Mouse (Mus musculus) forebrain, embryonic 13.5 days (tissue): ENCODE measurements around the gene Prickle4. TPM values are rescaled to one million over a fixed set of nuclear protein-coding genes. Genes with fewer than 3 reads are reported as not detected.

Experiments
- ATAC-seq: fragments of 200-750 bp; cut with Nextera tagmentation; 2 replicates; pipeline ENCODE4 v1.8.0; 2017
- H3K27ac ChIP-seq: fragments of 300-500 bp; sonication (generic); 2 replicates; pipeline ENCODE4 v1.5.1; 2015; ENCODE audit warnings: inconsistent platforms, mild to moderate bottlenecking, moderate library complexity
- H3K27me3 ChIP-seq: fragments of 300-500 bp; sonication (generic); 2 replicates; pipeline ENCODE4 v1.6.1; 2015; ENCODE audit warnings: mild to moderate bottlenecking, inconsistent platforms
- H3K36me3 ChIP-seq: fragments of 300-500 bp; sonication (generic); 2 replicates; pipeline ENCODE4 v1.6.1; 2015; ENCODE audit warnings: mild to moderate bottlenecking, inconsistent platforms; ENCODE audit not compliant: poor library complexity, severe bottlenecking
- H3K4me1 ChIP-seq: fragments of 300-500 bp; sonication (generic); 2 replicates; pipeline ENCODE4 v1.6.1; 2015; ENCODE audit warnings: inconsistent platforms
- H3K4me2 ChIP-seq: fragments of 300-500 bp; sonication (generic); 2 replicates; pipeline ENCODE4 v1.6.1; 2015; ENCODE audit warnings: inconsistent platforms, mild to moderate bottlenecking, moderate library complexity
- H3K4me3 ChIP-seq: fragments of 300-500 bp; sonication (generic); 2 replicates; pipeline ENCODE4 v1.5.1; 2015; ENCODE audit warnings: mild to moderate bottlenecking, inconsistent platforms
- H3K9ac ChIP-seq: fragments of 300-500 bp; sonication (generic); 2 replicates; pipeline ENCODE4 v1.6.1; 2015; ENCODE audit warnings: mild to moderate bottlenecking, inconsistent platforms
- H3K9me3 ChIP-seq: fragments of 300-500 bp; sonication (generic); replicated peaks from 2 replicates; pipeline ENCODE4 v1.6.1; 2016; ENCODE audit warnings: inconsistent platforms
- WGBS: fragments of 180-500 bp; shearing (Covaris S2); methylation state at CpG from one replicate; pipeline ENCODE4 v1.1.7; 2015; 5-methylcytosine and 5-hydroxymethylcytosine counted together
- polyA plus RNA-seq: library from polyadenylated mRNA; unstranded; fragments of >200 nt; fragmentation: Nextera tagmentation; extraction: Ambion mirVana; gene quantifications from 2 replicates; pipeline ENCODE4 v1.2.1, GENCODE M21; 2015

Gene Prickle4
- polyA plus RNA-seq, 1 experiment from 2014 or later: not detected

DNA sequence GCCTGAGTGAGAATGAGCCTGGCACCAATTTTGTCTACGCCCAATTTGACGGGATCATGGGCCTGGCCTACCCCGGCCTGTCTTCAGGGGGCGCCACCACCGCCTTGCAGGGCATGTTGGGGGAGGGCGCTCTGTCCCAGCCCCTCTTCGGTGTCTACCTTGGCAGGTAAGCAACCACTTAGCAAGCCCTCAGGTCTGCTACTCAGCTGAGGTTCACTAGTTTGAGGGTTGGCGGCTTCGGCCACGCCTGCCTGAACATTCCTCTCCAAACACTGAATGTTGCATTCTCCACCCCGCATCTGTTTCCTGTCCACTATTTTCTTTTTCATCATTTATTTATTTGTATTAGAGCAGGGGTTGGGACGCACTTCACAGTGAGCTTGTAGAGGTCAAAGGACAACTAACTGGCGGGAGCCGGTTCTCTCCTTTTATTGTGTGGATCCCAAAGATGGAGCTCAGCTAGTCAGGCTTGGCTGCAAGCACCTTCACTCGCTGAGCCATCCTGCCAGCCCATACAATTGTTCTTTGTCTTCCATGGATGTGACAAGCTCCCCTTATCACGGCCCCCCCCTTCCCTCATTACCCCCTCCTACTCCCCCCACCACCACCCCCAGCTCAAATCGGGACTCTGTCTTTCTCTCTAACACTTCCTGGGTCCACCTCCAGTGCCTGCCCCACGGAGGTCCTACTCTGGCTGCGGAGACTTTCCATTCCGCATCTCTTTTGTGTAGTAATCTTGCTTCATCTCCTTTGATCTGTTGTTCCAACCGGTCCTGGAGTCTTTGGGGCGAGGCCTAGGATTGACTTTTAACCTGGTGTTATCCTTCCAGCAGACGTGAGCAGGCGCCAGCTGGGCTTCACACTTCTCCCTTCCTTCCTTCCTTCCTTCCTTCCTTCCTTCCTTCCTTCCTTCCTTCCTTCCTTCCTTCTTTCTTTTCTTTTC is 36.4 kb upstream of the Prickle4 start:
- no peak overlapping the region for H3K4me2 ChIP-seq
- no peak overlapping the region for H3K9ac ChIP-seq
- no peaks in the 10 kb centered on the region for H3K36me3 ChIP-seq
- 50% methylated on average over 24 of the region's 24 CpGs for WGBS
- no peaks in the 10 kb centered on the region; the same call in 1 of the 2 replicates for H3K27me3 ChIP-seq
- no peak overlapping the region for H3K27ac ChIP-seq
- H3K4me1 ChIP-seq: no peaks in the 10 kb centered on the region
- no peak for ATAC-seq
- no peaks in the 10 kb centered on the region for H3K9me3 ChIP-seq
- H3K4me3 ChIP-seq: no peak overlapping the region

GRCm38 (mm10) chr17:47726566-47726965 is 32.0 kb upstream of the Prickle4 start, which contains the start of gene Pgc:
TSS of gene Pgc (plus strand) at chr17:47726842.
- H3K4me3 ChIP-seq: no peak within 1 kb of the TSS
- no peaks in the 10 kb centered on the region for H3K9me3 ChIP-seq
- no peak within 1 kb of the TSS for H3K4me2 ChIP-seq
- WGBS: 86% methylated on average over 11 of the region's 11 CpGs
- H3K27ac ChIP-seq: no peak within 1 kb of the TSS
- no peaks in the 10 kb centered on the region for H3K4me1 ChIP-seq
- no peaks in the 10 kb centered on the region; the same call in 1 of the 2 replicates for H3K27me3 ChIP-seq
- H3K36me3 ChIP-seq: no peaks in the 10 kb centered on the region
- no peak within 1 kb of the TSS for H3K9ac ChIP-seq
- ATAC-seq: no peak

DNA sequence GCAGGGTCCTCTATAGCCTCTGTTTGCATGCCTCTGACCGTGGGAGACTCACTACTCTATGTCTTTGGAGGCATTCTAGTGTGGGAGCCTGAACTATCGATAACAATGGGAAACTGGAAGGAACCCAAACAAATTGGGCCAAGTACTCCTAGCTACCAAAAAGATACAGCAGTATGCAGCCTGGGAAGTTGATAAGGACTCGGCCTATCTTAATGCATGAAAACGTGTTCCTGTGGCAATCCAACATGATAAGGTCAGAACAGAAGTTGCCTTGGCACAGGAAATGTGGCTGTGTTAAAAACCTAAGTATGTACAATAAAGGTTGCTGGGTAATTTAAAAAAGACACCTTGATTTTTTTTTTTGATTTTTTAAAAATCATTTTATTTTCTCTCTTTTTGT is 26.6 kb upstream of the Prickle4 start:
- Histone ChIP-seq H3K4me2 (no peak overlapping the region), H3K27me3 (no peaks in the 10 kb centered on the region), H3K27ac (no peak overlapping the region), H3K4me3 (no peak overlapping the region), H3K9ac (no peak overlapping the region), H3K9me3 (no peaks in the 10 kb centered on the region), H3K36me3 (no peaks in the 10 kb centered on the region), H3K4me1 (no peaks in the 10 kb centered on the region)
- ATAC-seq: no peak
- WGBS: 87% methylated on average over 4 of the region's 4 CpGs

GRCm38 (mm10) chr17:47715037-47715436 is 20.5 kb upstream of the Prickle4 start:
- H3K9ac ChIP-seq: no peak overlapping the region
- no peaks in the 10 kb centered on the region for H3K9me3 ChIP-seq
- H3K27me3 ChIP-seq: no peaks in the 10 kb centered on the region
- 71% methylated on average over 3 of the region's 3 CpGs for WGBS
- ATAC-seq: no peak
- no peaks in the 10 kb centered on the region for H3K4me1 ChIP-seq
- no peak overlapping the region for H3K4me2 ChIP-seq
- H3K36me3 ChIP-seq: no peaks in the 10 kb centered on the region
- no peak overlapping the region for H3K27ac ChIP-seq
- H3K4me3 ChIP-seq: no peak overlapping the region

- H3K9ac ChIP-seq: no peak overlapping the region
- no peaks in the 10 kb centered on the region for H3K9me3 ChIP-seq
- no peak overlapping the region for H3K4me2 ChIP-seq
- WGBS: 45% methylated on average over 12 of the region's 22 CpGs
- no peak overlapping the region for H3K4me3 ChIP-seq
- no peak overlapping the region for H3K27ac ChIP-seq
- no peaks in the 10 kb centered on the region for H3K27me3 ChIP-seq
- H3K36me3 ChIP-seq: no peaks in the 10 kb centered on the region
- H3K4me1 ChIP-seq: no peaks in the 10 kb centered on the region
- no peak for ATAC-seq
Observed at GRCm38 (mm10) chr17:47712889-47713571, 18.5 kb upstream of the Prickle4 start.

DNA sequence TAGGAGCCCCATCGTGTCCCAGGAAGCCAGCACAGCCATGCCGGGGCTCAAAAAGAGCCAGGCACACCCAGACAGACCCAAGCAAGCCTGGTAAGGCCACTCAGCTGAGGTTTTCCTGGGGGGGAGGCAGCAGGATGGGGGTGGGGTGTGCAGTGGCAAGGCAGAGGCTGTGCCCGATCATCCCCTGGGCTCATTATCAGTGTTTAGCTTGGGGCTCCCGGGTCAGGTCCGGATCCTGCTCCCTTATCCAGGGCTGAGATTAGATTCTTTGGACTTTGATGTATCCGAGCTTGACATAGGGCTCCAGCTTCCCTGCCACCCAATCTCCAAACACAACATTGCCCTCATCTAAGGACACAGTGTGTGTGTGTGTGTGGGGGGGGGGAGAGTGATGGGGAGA is 17.3 kb upstream of the Prickle4 start:
- Histone ChIP-seq H3K4me2 (no peak overlapping the region), H3K9ac (no peak overlapping the region), H3K27ac (no peak overlapping the region), H3K4me3 (no peak overlapping the region), H3K27me3 (no peaks in the 10 kb centered on the region), H3K9me3 (no peaks in the 10 kb centered on the region), H3K36me3 (no peaks in the 10 kb centered on the region), H3K4me1 (no peaks in the 10 kb centered on the region)
- ATAC-seq: no peak
- 64% methylated on average over 6 of the region's 6 CpGs for WGBS

- Histone ChIP-seq H3K4me1 (no peaks in the 10 kb centered on the region), H3K9ac (no peak overlapping the region), H3K36me3 (no peaks in the 10 kb centered on the region), H3K27ac (no peak overlapping the region), H3K9me3 (no peaks in the 10 kb centered on the region), H3K27me3 (no peaks in the 10 kb centered on the region), H3K4me2 (no peak overlapping the region), H3K4me3 (no peak overlapping the region)
- WGBS: 79% methylated on average over 3 of the region's 3 CpGs
- ATAC-seq: no peak
Observed at GRCm38 (mm10) chr17:47710036-47710435, 15.5 kb upstream of the Prickle4 start.

DNA sequence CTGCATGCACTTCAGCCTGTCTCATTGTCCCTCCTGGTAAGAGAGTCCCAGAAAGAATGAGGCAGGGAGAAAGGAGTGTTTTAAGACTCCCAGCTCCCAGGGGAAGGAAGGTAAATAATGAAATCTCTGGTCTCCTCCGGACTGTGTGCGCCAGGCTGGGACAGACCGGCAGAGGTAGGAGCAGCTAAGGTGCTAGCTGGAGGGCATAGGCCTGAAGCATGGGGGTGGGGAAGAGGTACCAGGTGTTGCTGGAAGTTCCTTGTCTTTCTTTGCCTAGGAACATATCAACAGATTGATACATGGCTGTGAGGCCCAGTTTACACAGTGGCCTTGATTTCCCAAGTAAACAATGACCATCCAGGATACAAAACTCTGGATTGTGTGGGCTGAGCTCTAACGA is 14.4 kb upstream of the Prickle4 start:
- no peak overlapping the region for H3K9ac ChIP-seq
- H3K27me3 ChIP-seq: no peaks in the 10 kb centered on the region
- no peaks in the 10 kb centered on the region for H3K9me3 ChIP-seq
- H3K36me3 ChIP-seq: 0 out of 2 replicates have a peak, but pooled peaks cover 4% of the 10 kb centered on the region
- ATAC-seq: no peak
- WGBS: 71% methylated on average over 4 of the region's 4 CpGs
- no peaks in the 10 kb centered on the region for H3K4me1 ChIP-seq
- no peak overlapping the region for H3K4me3 ChIP-seq
- H3K4me2 ChIP-seq: no peak overlapping the region
- H3K27ac ChIP-seq: no peak overlapping the region

DNA sequence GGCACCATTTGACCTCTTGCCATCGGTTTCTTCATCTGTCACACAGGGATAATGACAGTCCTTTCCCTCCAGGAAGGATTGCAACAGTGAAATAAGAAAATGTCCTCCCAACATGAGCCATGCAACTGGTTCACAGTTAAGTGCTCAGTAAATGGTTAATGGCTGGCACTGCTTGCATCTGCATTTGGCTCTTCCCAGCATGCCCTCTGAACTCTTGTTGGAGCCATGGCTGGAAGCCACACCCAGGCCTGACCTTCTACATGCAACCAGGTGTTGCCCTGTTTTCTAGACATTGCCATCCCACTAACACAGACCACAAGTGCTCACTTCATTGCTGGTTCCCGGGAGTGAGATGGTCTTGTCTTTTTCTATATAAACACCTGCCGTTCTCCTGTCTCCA is 13.4 kb upstream of the Prickle4 start:
- no peak overlapping the region for H3K4me3 ChIP-seq
- 80% methylated on average over 3 of the region's 3 CpGs for WGBS
- H3K4me2 ChIP-seq: no peak overlapping the region
- no peaks in the 10 kb centered on the region for H3K4me1 ChIP-seq
- no peak overlapping the region for H3K27ac ChIP-seq
- H3K36me3 ChIP-seq: peaks cover 12% of the 10 kb centered on the region; the same call in 1 of the 2 replicates
- H3K9ac ChIP-seq: no peak overlapping the region
- H3K27me3 ChIP-seq: 0 out of 2 replicates have a peak, but pooled peaks cover 4% of the 10 kb centered on the region
- ATAC-seq: no peak
- no peaks in the 10 kb centered on the region for H3K9me3 ChIP-seq

- 0 out of 2 replicates have a peak, but pooled peaks cover 6% of the 10 kb centered on the region for H3K27me3 ChIP-seq
- H3K4me1 ChIP-seq: no peaks in the 10 kb centered on the region
- no peak overlapping the region for H3K4me3 ChIP-seq
- no peaks in the 10 kb centered on the region for H3K9me3 ChIP-seq
- no peak for ATAC-seq
- H3K36me3 ChIP-seq: peaks cover 29% of the 10 kb centered on the region; the same call in 1 of the 2 replicates
- WGBS: 71% methylated on average over 1 of the region's 1 CpGs
- H3K9ac ChIP-seq: no peak overlapping the region
- no peak overlapping the region for H3K4me2 ChIP-seq
- no peak overlapping the region for H3K27ac ChIP-seq
Observed at GRCm38 (mm10) chr17:47706196-47706595, 11.7 kb upstream of the Prickle4 start.

DNA sequence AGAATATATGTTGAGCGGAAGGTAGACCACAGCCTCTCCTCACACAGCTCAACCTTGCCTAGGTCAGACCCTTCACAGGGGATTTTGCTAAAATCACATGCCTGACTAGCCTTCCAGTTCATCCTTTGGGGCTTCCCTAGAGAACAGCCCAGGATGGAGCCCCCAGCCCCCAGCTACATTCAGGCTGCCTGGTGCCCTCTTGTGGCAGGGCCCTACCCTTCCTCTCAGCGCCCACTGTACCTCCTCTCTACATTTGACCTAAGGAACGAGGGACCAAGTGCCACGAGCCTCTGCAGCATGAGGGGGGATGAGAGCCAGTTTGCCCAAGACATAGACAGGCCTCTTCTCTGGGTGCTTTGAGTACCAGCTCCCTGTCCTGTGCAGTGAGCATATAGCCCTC is 10.2 kb upstream of the Prickle4 start:
- ATAC-seq: no peak
- H3K27me3 ChIP-seq: 0 out of 2 replicates have a peak, but pooled peaks cover 6% of the 10 kb centered on the region
- no peak overlapping the region for H3K9ac ChIP-seq
- no peak overlapping the region for H3K27ac ChIP-seq
- H3K36me3 ChIP-seq: peaks cover 40% of the 10 kb centered on the region; the same call in 1 of the 2 replicates
- WGBS: 83% methylated on average over 4 of the region's 4 CpGs
- H3K4me1 ChIP-seq: no peaks in the 10 kb centered on the region
- no peak overlapping the region for H3K4me3 ChIP-seq
- H3K4me2 ChIP-seq: no peak overlapping the region
- H3K9me3 ChIP-seq: no peaks in the 10 kb centered on the region

DNA sequence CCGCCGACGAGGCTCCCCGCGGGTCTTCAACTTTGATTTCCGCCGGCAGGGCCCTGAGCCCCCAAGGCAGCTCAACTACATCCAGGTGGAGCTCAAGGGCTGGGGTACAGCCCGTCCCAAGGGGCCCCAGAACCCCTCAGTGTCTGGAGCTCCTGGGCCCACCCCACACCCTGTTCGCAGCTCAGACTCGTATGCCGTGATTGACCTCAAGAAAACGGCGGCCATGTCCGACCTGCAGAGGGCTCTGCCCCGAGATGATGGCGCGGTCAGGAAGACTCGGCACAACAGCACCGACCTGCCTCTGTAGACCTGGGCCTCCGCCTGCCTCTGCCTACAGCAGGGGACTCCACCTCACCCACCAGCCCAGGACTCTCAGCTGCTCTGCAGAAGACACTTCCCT is 9.0 kb upstream of the Prickle4 start:
- Histone ChIP-seq H3K4me3 (no peak overlapping the region), H3K9ac (no peak overlapping the region), H3K36me3 (peaks cover 48% of the 10 kb centered on the region; the same call in 1 of the 2 replicates), H3K4me2 (no peak overlapping the region), H3K27me3 (0 out of 2 replicates have a peak, but pooled peaks cover 6% of the 10 kb centered on the region), H3K4me1 (no peaks in the 10 kb centered on the region), H3K27ac (no peak overlapping the region), H3K9me3 (no peaks in the 10 kb centered on the region)
- ATAC-seq: no peak
- 42% methylated on average over 20 of the region's 20 CpGs for WGBS
